Mouse (Mus musculus): ENCODE measurements at regions not wholly inside any gene's neighbourhood (a gene's known extent, or its start where the extent isn't known, plus 50 kb on each side); places are given as distances from the start of the nearest gene placed in this dataset.

GRCm38 (mm10) chr8:77804956-77805355 lies 80.7 kb upstream of the Ednra start:
- TF ChIP-seq POLR2A (IDR thresholded peaks at IDR 0.05; ENCODE audit: control insufficient read depth in 1 of 2, insufficient read depth in 1 of 2, low read depth in 1 of 2, low read length in 2 of 2, poor library complexity in 1 of 2) (no peak), MEF2A (IDR thresholded peaks at IDR 0.05; ENCODE audit: extremely low read depth, insufficient replicate concordance, low read depth, low read length, poor library complexity, severe bottlenecking) (no peak), CTCF (IDR thresholded peaks at IDR 0.05 in 2 of 3, conservative IDR thresholded peaks at IDR 0.05 in 1 of 3; ENCODE audit: control insufficient read depth in 1 of 3, insufficient read depth in 1 of 3, low read depth in 2 of 3, low read length in 3 of 3, poor library complexity in 1 of 3, severe bottlenecking in 1 of 3) (no peak), MYB (IDR thresholded peaks at IDR 0.05; ENCODE audit: low read depth, low read length) (no peak), GABPA (IDR thresholded peaks at IDR 0.05; ENCODE audit: low read depth, low read length) (no peak), SMC3 (IDR thresholded peaks at IDR 0.05; ENCODE audit: low read depth, low read length) (no peak), ZMIZ1 (IDR thresholded peaks at IDR 0.05; ENCODE audit: low read depth, low read length) (no peak), TBP (IDR thresholded peaks at IDR 0.05; ENCODE audit: low read depth, low read length) (no peak), NRF1 (IDR thresholded peaks at IDR 0.05; ENCODE audit: insufficient read depth, low read depth, low read length, poor library complexity, severe bottlenecking) (no peak), SIN3A (IDR thresholded peaks at IDR 0.05; ENCODE audit: low read length) (no peak), TCF12 (IDR thresholded peaks at IDR 0.05; ENCODE audit: low read depth, low read length) (no peak)
